Mouse (Mus musculus): Measurements from ENCODE around the gene Pp2d1. TPM values are rescaled to one million over a fixed set of nuclear protein-coding genes. Genes with fewer than 3 reads are reported as not detected.

Pp2d1 gene
- polyA plus RNA-seq, 1 experiment from 2014 or later = 0.32 TPM

- Histone ChIP-seq H3K4me2 (ENCODE audit: low read length) (peak overlapping the region; percentile 78), H3K27ac (replicated peaks in 1 of 2; ENCODE audit: control insufficient read depth in 1 of 2, insufficient read depth in 1 of 2, low read depth in 2 of 2, low read length in 2 of 2) (peak overlapping the region; percentile 96 to 99), H3K36me3 (ENCODE audit: control insufficient read depth, insufficient read depth, low read length) (no peaks in the 10 kb centered on the region), H3K9ac (ENCODE audit: low read length) (peak overlapping the region; percentile 89), H3K27me3 (ENCODE audit: control insufficient read depth, insufficient read depth, low read length) (no peaks in the 10 kb centered on the region), H3K4me3 (ENCODE audit: control insufficient read depth in 1 of 2, insufficient read depth in 1 of 2, low read depth in 1 of 2, low read length in 2 of 2) (peak overlapping the region; percentile 77 to 91), H3K9me3 (ENCODE audit: control insufficient read depth, low read length) (no peaks in the 10 kb centered on the region), H3K4me1 (ENCODE audit: control insufficient read depth in 2 of 2, insufficient read depth in 2 of 2, low read length in 2 of 2) (peaks cover 2 to 24% of the 10 kb centered on the region in 2 experiments)
- ATAC-seq (ENCODE audit: insufficient number of reproducible peaks, insufficient read depth, low FRiP score, low read depth) = no peak; the same call in 1 of the 2 replicates
- WGBS = 4% methylated on average over 15 of the region's 15 CpGs
These were observed 61.0 kb downstream of the Pp2d1 start for GRCm38 (mm10) chr17:53478066-53478857.

DNA sequence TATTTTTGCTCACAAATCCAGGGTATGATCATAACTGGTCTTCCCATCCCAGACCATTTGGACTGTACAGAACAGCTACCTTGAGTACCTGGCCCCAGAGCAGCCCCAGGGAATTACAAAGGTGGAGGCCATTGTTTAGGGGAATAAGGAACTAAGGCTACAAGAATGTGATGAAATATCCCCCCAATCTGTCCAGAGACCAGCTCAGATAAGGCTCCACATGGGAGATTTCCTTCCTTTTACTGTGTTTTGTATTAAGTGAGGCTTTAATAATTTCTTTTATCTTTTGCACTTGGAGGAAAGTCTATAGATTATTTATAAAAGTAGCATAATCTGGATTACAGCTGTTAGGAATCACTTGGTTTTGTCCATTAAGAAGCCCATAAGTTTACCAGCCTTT, 70.6 kb downstream of the Pp2d1 start:
- Histone ChIP-seq H3K9me3 (ENCODE audit: control insufficient read depth, low read length) (no peaks in the 10 kb centered on the region), H3K27ac (replicated peaks in 1 of 2; ENCODE audit: control insufficient read depth in 1 of 2, insufficient read depth in 1 of 2, low read depth in 2 of 2, low read length in 2 of 2) (no peak overlapping the region), H3K9ac (ENCODE audit: low read length) (no peak overlapping the region)

DNA sequence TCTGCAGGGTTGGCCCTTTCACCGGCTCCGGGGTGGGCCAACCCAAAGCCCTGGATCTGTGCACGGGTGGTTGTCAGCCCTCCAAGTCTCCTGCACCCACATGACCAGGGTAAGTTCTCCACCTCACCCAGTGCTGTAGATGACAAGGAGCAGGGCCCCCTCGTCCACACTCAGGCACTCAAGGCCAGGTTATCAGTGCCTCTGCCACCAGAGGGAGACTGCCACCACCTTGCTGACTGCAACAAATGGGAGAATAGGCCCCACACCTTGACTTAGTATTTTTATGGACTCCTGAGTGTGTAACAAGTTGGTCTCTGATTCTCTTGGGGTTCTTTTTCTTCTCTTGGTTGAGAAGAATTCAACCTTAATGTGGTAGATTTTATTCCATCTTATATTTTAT, 73.7 kb downstream of the Pp2d1 start:
- H3K27ac ChIP-seq (replicated peaks in 1 of 2; ENCODE audit: control insufficient read depth in 1 of 2, insufficient read depth in 1 of 2, low read depth in 2 of 2, low read length in 2 of 2) = no peak overlapping the region
- WGBS = 51% methylated on average over 4 of the region's 4 CpGs
- H3K4me1 ChIP-seq (ENCODE audit: control insufficient read depth in 2 of 2, insufficient read depth in 2 of 2, low read length in 2 of 2) = no peaks in the 10 kb centered on the region
- H3K9ac ChIP-seq (ENCODE audit: low read length) = no peak overlapping the region
- ATAC-seq (ENCODE audit: insufficient number of reproducible peaks, insufficient read depth, low FRiP score, low read depth) = no peak
- no peaks in the 10 kb centered on the region for H3K27me3 ChIP-seq (ENCODE audit: control insufficient read depth, insufficient read depth, low read length)
- H3K4me2 ChIP-seq (ENCODE audit: low read length) = no peak overlapping the region
- no peaks in the 10 kb centered on the region for H3K9me3 ChIP-seq (ENCODE audit: control insufficient read depth, low read length)
- no peak overlapping the region for H3K4me3 ChIP-seq (ENCODE audit: control insufficient read depth in 1 of 2, insufficient read depth in 1 of 2, low read depth in 1 of 2, low read length in 2 of 2)
- H3K36me3 ChIP-seq (ENCODE audit: control insufficient read depth, insufficient read depth, low read length) = no peaks in the 10 kb centered on the region

More for the DNA sequence above, 70.6 kb downstream of the Pp2d1 start:
- Histone ChIP-seq H3K4me2 (ENCODE audit: low read length) (no peak overlapping the region), H3K4me3 (ENCODE audit: control insufficient read depth in 1 of 2, insufficient read depth in 1 of 2, low read depth in 1 of 2, low read length in 2 of 2) (no peak overlapping the region), H3K4me1 (ENCODE audit: control insufficient read depth in 2 of 2, insufficient read depth in 2 of 2, low read length in 2 of 2) (no peaks in the 10 kb centered on the region), H3K27me3 (ENCODE audit: control insufficient read depth, insufficient read depth, low read length) (no peaks in the 10 kb centered on the region), H3K36me3 (ENCODE audit: control insufficient read depth, insufficient read depth, low read length) (no peaks in the 10 kb centered on the region)
- ATAC-seq (ENCODE audit: insufficient number of reproducible peaks, insufficient read depth, low FRiP score, low read depth) = no peak

DNA sequence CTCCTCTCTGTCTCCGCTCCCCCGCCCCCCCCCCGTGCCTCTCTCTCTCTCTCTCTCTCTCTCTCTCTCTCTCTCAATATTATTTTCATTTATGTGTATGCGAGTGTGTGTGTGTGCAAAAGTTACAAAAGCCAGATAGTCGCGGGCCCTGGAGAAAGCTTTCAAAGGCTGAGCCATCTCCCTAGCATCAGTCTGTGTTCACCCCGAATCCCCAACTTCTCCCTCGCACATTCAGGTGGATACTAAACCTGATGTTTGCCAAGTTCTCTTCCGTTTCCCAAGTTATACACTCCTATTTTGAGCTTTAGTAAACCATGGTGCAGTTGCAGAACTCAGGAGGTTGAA, 75.8 kb downstream of the Pp2d1 start:
- H3K27me3 ChIP-seq (ENCODE audit: control insufficient read depth, insufficient read depth, low read length) = no peaks in the 10 kb centered on the region
- WGBS = 17% methylated on average over 6 of the region's 9 CpGs
- peak overlapping the region; percentile 82 for H3K4me2 ChIP-seq (ENCODE audit: low read length)
- no peak for ATAC-seq (ENCODE audit: insufficient number of reproducible peaks, insufficient read depth, low FRiP score, low read depth)
- H3K27ac ChIP-seq (replicated peaks in 1 of 2; ENCODE audit: control insufficient read depth in 1 of 2, insufficient read depth in 1 of 2, low read depth in 2 of 2, low read length in 2 of 2) = no peak overlapping the region; a peak in 1 of 4 replicates
- peak overlapping the region; percentile 64 for H3K9ac ChIP-seq (ENCODE audit: low read length)
- H3K4me3 ChIP-seq (ENCODE audit: control insufficient read depth in 1 of 2, insufficient read depth in 1 of 2, low read depth in 1 of 2, low read length in 2 of 2) = peak overlapping the region; percentile 40 to 56
- no peaks in the 10 kb centered on the region for H3K9me3 ChIP-seq (ENCODE audit: control insufficient read depth, low read length)
- H3K4me1 ChIP-seq (ENCODE audit: control insufficient read depth in 2 of 2, insufficient read depth in 2 of 2, low read length in 2 of 2) = no peaks in the 10 kb centered on the region
- H3K36me3 ChIP-seq (ENCODE audit: control insufficient read depth, insufficient read depth, low read length) = no peaks in the 10 kb centered on the region

- peak; percentile 83 for ATAC-seq (ENCODE audit: insufficient number of reproducible peaks, insufficient read depth, low FRiP score, low read depth)
- 21% methylated on average over 26 of the region's 26 CpGs for WGBS
These were observed 76.4 kb downstream of the Pp2d1 start, which contains the start of gene Efhb for GRCm38 (mm10) chr17:53462603-53463495. Efhb (minus strand) TSS chr17:53463321.

More at GRCm38 (mm10) chr17:53462603-53463495, 76.4 kb downstream of the Pp2d1 start, which contains the start of gene Efhb:
- H3K4me2 ChIP-seq (ENCODE audit: low read length) = peak within 1 kb of the TSS; percentile 82
- peak within 1 kb of the TSS; percentile 64 for H3K9ac ChIP-seq (ENCODE audit: low read length)
- H3K27me3 ChIP-seq (ENCODE audit: control insufficient read depth, insufficient read depth, low read length) = no peaks in the 10 kb centered on the region
- no peaks in the 10 kb centered on the region for H3K4me1 ChIP-seq (ENCODE audit: control insufficient read depth in 2 of 2, insufficient read depth in 2 of 2, low read length in 2 of 2)
- peak within 1 kb of the TSS; percentile 40 to 56 for H3K4me3 ChIP-seq (ENCODE audit: control insufficient read depth in 1 of 2, insufficient read depth in 1 of 2, low read depth in 1 of 2, low read length in 2 of 2)
- no peak within 1 kb of the TSS; a peak in 1 of 4 replicates for H3K27ac ChIP-seq (replicated peaks in 1 of 2; ENCODE audit: control insufficient read depth in 1 of 2, insufficient read depth in 1 of 2, low read depth in 2 of 2, low read length in 2 of 2)
- no peaks in the 10 kb centered on the region for H3K36me3 ChIP-seq (ENCODE audit: control insufficient read depth, insufficient read depth, low read length)
- no peaks in the 10 kb centered on the region for H3K9me3 ChIP-seq (ENCODE audit: control insufficient read depth, low read length)

Other genes with a start within 250 kb of the Pp2d1 start
- gene Efhb, start 76.1 kb downstream of the Pp2d1 start, polyA plus RNA-seq (2014; fragmentation: Nextera tagmentation; extraction: Ambion mirVana) = 0.38 and 0.42 TPM in 2 replicates
- 79.3 and 80.4 TPM in 2 replicates for gene Rab5a, start 60.2 kb downstream of the Pp2d1 start, polyA plus RNA-seq (2014; fragmentation: Nextera tagmentation; extraction: Ambion mirVana)
- gene Kat2b, start 27.4 kb upstream of the Pp2d1 start, polyA plus RNA-seq (2014; fragmentation: Nextera tagmentation; extraction: Ambion mirVana) = 16.6 and 17.0 TPM in 2 replicates
- 18.9 and 21.1 TPM in 2 replicates for gene Sgo1, start 149.9 kb upstream of the Pp2d1 start, polyA plus RNA-seq (2014; fragmentation: Nextera tagmentation; extraction: Ambion mirVana)